Mouse (Mus musculus) layer of hippocampus, adult 2 months (tissue): ENCODE results near the gene Mvk. TPM values are rescaled to one million over a fixed set of nuclear protein-coding genes. Genes with fewer than 3 reads are reported as not detected.
A peak's percentile ranks its signal among the peaks of the same experiment; 100 is the strongest.

ENCODE experiments used
- DNase-seq, 2 experiments: peaks; one replicate each; pipeline ENCODE4 v3.0.0; 2022; ENCODE audit warnings: low spot score in 2 of 2
- H3K27ac ChIP-seq: fragments of 200-600 bp; 2 replicates; pipeline ENCODE4 v1.8.1; 2022
- H3K4me3 ChIP-seq: fragments of 200-600 bp; 2 replicates; pipeline ENCODE4 v1.8.1; 2022; ENCODE audit warnings: mild to moderate bottlenecking
- CTCF ChIP-seq: fragments of 200-600 bp; conservative IDR thresholded peaks from 2 replicates; pipeline ENCODE4 v1.8.1; 2022; ENCODE audit warnings: antibody characterized with exemption, mild to moderate bottlenecking, moderate library complexity
- total RNA-seq, 2 experiments: library from RNA; stranded (reverse); gene quantifications; 2 replicates each; pipeline ENCODE4 v1.2.3; 2021

The Mvk gene
- total RNA-seq, 2 experiments from 2014 or later, result 24.8 to 25.7 TPM

DNA sequence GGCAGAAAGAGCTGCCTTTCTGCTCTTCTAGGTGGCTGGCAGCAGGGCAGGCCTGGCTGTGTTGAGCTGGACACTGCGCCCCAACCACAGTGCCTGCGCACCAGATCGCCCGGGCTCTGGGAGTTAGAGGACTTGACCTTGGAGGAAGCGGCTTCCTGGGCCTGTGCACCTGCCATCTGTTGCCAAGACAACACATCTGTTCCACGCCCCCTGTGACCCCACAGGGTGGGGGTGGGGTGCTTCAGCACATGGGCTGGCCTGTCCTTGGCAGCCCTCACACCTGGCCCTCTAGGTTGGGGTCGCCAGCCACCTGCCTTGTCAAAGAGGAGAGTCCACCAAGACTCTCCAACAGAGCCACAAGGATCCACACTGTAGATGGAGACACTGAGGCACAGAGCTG, 21.6 kb downstream of the Mvk start:
- Histone ChIP-seq H3K4me3 (no peak overlapping the region), H3K27ac (no peak overlapping the region)
- no peak for DNase-seq
- TF ChIP-seq CTCF, result no peak

DNA sequence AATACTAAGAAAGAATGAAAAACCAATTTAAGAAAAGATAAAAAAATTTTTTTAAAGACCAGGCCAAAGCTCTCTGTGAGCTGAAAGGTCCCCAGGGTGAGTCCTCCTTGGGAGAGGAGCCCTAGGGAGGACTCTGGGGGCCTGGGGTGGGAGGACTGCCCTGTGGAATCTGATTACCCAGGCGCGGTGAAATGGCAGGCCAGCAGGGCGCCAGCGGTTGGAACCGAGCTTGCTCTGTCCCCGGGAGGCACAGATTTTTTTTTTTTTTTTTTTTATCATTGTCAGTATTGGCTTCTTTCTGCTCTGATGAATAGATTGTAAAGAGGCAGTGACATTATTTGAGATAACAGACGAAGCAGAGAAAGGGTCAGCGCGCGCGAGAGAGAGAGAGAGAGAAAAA, 22.9 kb downstream of the Mvk start:
- no peak overlapping the region; the same call in 1 of the 2 replicates for H3K4me3 ChIP-seq
- DNase-seq, result no peak
- peak overlapping the region; percentile 55 for H3K27ac ChIP-seq
- TF ChIP-seq CTCF, result no peak; the same call in 1 of the 2 replicates

DNA sequence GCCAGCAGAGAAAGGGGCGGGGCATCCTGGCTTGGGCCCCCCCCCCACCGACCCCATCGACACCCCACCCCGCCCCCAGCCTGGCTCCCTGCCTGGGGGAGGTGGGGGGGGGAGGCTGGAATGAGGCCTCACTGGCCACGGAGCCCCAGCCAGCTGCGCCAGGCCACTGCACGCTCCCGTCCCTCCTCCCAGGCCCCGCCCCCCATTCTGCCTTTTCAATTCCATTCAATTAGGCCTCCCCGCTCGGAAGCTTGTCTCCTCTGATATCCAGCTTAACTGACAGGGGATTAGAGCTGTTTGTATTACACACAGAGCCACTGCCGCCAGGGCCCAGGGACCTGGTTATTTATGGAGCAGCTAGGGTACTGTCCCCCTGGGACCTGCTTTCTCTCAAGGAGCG, 23.4 kb downstream of the Mvk start:
- H3K4me3 ChIP-seq, result peak overlapping the region; percentile 11; the same call in 1 of the 2 replicates
- no peak for TF ChIP-seq CTCF
- H3K27ac ChIP-seq, result peak overlapping the region; percentile 72
- DNase-seq, result peak; percentile 49 to 57

DNA sequence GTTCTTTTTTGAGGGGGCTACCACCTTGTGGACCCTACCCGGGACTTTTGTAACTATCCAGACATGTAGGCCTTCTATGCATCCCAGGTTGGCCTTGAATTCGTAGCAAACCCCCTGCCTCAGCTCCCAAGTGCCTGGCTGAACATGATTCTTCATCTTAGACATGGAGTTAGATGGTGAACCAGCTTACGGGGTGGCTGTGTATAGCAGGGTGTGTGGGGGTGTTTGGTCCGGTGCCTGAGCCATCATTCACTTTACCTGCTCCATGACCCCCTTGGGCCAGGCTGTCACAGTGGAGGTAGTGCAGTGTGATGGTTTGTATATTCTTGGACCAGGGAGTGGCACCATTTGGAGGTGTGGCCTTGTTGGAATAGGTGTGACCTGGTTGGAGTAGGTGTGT, 23.9 kb downstream of the Mvk start:
- H3K4me3 ChIP-seq, result no peak overlapping the region; the same call in 1 of the 2 replicates
- no peak for DNase-seq
- H3K27ac ChIP-seq, result peak overlapping the region; percentile 72
- TF ChIP-seq CTCF, result no peak

DNA sequence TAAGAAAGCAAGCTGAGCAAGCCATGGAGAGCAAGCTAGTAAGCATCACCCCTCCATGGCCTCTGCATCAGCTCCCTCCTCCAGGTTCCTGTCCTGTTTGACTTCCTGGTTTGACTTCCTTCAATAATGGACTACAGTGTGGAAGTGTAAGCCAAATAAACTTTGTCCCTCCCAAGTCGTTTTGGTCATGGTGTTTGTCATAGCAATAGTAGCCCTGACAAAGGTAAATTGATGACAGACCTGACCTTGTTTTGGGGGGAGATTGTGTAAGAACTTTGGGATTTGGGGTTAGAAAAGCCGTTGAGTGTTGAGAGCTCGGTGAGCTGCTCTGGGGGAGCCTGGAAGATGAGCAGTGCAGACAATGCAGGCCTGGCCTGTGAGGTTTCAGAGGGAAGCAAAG, 26.3 kb downstream of the Mvk start:
- Histone ChIP-seq H3K4me3 (no peak overlapping the region), H3K27ac (no peak overlapping the region)
- no peak for TF ChIP-seq CTCF
- no peak for DNase-seq

DNA sequence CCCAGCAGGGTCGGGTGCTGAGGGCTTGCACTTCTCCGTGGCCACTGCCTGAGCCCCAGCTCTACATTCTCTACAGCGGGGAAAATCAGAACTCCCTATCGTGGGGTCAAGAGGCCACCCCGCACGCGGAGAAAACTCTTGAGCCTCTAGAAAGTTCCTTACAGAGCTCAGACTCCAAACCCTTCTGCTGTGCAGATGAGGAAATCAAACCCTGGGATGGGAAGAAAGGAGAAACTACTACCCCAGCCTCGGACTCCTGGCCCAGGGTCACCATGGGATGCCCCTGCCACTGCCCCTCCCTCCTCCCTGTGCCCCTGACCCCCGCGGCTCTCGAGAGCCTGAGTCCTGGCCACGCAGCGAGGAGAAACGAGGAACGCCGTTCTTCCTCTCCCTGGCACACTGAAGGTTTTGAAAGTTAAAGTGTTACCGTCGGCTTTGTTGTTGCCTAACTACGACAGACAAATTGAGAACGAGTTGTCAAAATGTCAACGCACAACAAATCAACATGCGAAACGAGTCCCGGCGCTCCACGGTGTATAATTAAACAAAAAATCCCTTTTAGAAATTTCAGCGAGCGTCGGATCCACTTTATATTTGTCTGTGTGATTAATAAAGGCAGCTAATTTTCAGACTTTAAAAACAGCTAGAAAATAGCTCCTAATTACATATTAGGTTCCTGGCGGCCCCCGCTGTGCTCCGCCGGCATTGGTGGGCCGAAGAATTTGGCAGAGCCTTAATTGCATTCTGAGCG, 30.8 kb downstream of the Mvk start:
- no peak for TF ChIP-seq CTCF
- Histone ChIP-seq H3K4me3 (no peak overlapping the region), H3K27ac (no peak overlapping the region)
- peak; percentile 60 to 63 for DNase-seq

DNA sequence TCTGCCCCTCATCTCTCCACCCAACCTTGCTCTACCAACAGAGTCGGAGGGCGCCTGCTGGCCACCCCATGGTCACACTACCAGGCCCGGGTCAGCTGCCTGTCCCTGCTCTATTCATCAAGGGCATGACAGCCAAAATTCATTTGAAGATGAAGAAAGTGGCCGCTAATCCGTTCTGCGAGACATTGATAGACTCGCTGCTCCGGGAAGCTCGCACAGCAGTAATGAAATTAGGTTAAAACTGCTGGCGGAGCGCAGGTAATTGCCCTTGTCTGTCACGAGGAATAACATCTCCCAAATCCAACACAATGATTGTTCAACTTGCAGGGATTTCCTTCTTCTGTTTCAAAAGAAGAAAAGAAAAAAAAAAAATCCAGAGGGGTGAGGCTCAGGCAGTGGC, 34.2 kb downstream of the Mvk start:
- Histone ChIP-seq H3K27ac (no peak overlapping the region), H3K4me3 (no peak overlapping the region)
- no peak for TF ChIP-seq CTCF
- no peak for DNase-seq

DNA sequence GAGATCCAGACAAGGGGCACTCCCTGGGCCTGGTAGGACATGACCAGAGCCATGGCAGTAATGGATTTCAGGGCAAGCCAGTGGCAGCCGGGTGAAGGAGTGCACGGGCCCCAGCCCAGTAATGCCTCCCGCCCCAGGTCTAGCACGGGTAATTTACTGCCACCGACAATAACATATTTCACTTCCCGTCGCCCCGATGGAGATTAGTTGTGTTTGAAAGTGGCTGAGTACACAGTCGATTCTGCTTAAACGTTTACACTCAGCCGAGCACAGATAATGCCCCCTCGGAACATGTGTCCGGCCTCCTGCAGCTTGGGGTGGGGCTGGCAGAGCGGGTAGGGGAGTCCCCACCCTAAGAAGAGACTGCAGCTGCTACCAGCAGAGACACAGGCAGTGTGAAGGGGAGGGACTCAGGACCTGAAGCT, 38.5 kb downstream of the Mvk start:
- TF ChIP-seq CTCF, result no peak
- no peak for DNase-seq
- H3K27ac ChIP-seq, result no peak overlapping the region
- H3K4me3 ChIP-seq, result no peak overlapping the region

DNA sequence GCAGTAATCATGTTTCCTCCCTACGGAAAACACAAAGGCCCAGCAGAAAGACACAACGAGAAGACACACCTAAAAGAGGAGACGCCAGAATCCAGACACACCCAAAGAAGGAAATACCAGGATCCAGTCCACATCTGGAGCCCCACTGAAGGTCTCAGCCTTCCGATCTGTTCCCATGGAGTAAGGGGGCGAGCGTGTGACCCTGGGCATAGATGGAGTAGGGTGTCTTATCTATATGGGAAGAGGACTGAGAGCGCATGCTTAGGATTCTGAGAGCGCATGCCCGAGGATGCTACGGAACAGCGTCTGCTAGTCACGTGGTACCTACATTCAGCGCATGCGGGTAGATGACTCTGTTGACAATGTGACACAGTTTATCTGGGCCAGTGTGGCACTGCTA, 41.6 kb downstream of the Mvk start:
- no peak for DNase-seq
- no peak for TF ChIP-seq CTCF
- no peak overlapping the region for H3K4me3 ChIP-seq
- H3K27ac ChIP-seq, result no peak overlapping the region

DNA sequence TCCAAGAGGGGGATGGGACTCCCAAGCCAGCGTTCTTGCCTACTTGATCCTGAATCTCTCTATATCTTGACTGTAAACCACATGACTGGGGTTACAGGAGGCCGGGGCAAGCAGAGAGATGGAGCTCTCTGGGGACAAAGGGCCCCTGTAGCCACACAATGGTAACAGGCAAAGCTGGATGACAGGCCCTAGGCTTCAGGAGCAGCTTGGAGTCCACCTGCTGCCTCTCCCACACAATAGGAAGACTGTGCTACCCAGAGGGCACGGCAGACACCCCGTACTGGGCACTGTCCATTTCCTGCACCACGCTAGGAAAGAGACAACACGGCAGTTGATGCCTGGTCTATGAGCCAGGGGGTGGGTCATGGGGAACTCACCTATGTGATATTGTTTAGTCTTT, 45.5 kb downstream of the Mvk start:
- no peak for TF ChIP-seq CTCF
- peak in 1 of 2 experiments; percentile 26 for DNase-seq
- H3K27ac ChIP-seq, result peak overlapping the region; percentile 67; the same call in 1 of the 2 replicates
- H3K4me3 ChIP-seq, result no peak overlapping the region

DNA sequence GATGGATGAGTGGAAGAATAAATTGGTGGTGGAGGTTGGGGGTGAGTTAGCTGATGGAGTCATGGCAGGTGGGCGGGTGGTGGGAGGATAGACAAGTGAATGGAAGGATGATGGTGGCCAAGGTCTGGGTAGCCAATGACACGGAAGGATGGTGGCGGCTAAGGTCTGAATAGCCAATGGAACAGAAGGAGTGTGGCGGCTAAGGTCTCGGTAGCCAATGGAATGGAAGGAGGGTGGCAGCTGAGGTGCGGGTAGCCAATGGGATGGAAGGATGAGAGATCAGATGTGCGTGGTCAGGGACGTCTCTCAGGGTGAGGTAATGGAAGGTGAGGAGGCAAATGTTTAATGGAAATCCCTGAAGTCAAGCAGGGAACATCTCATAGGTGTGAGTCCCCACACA, 46.2 kb downstream of the Mvk start:
- H3K27ac ChIP-seq, result peak overlapping the region; percentile 67; the same call in 1 of the 2 replicates
- no peak overlapping the region for H3K4me3 ChIP-seq
- no peak for TF ChIP-seq CTCF
- no peak for DNase-seq

DNA sequence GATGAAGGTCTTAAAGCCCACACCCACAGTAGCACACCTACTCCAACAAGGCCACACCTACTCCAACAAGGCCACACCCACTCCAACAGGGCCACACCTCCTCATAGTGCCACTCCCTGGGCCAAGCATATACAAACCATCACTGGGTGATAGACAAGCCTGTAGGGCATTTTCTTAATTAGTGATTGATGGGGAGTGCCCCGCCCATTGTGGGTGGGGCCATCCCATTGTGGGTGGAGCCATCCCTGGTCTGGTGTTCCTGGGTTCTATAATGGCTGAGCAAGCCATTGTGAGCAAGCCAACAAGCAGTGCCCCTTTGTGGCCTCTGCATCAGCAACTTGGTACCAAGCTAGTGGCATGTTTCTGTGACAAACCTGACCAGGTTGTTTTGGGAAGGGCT, 50.7 kb downstream of the Mvk start:
- Histone ChIP-seq H3K4me3 (no peak overlapping the region), H3K27ac (no peak overlapping the region)
- TF ChIP-seq CTCF, result no peak
- DNase-seq, result no peak

DNA sequence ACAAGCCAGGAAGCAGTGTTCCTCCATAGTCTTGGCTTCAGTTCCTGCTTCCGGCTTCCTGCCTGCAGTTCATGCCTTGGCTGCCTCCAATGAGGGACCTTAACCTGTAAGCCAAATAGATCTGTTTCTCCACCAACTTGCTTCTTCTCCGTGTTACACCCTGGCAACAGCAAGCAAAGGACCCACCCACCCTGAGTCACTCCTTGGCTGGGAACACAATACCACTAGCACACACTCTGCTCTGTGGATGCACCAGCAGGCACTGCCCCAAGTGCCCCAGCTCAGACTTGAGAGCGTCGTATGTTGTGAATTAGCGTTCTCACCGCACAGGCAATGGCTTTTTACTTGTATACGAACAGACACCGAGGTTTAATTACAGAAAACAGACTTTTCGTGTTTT, 57.2 kb downstream of the Mvk start:
- no peak for TF ChIP-seq CTCF
- H3K27ac ChIP-seq, result no peak overlapping the region
- peak in 1 of 2 experiments; percentile 18 for DNase-seq
- H3K4me3 ChIP-seq, result no peak overlapping the region

DNA sequence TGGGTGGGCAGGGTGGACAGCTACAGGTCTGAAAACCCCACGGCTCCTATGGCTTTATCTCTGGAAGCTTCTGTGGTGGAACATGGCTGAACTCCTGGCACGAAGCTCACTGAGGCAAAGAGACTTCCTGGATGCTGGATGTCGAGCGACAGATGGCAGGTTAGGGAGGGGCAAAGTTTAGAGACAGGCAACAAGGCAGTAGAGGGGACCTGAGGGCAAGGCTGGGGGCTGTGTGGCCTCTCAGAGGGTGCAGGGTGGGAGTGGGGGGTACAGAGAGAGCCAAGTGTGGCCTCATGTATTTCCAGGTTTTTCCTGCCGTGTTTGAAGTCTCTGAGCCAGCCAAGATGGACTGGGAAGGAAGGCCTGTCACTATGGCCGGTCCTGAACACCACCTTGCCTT, 60.8 kb downstream of the Mvk start:
- H3K27ac ChIP-seq, result no peak overlapping the region
- no peak for TF ChIP-seq CTCF

More for the DNA sequence above, 60.8 kb downstream of the Mvk start:
- no peak overlapping the region for H3K4me3 ChIP-seq
- DNase-seq, result no peak
